Mouse (Mus musculus) adrenal gland, postnatal 14 days (tissue): ENCODE measurements around the gene Otud3. TPM values are rescaled to one million over a fixed set of nuclear protein-coding genes. Genes with fewer than 3 reads are reported as not detected.
"Not testable (repeated sequence)": the region's sequence is repeated elsewhere in the genome, so short reads cannot be mapped to it uniquely, and the experiment has no call there.

ENCODE experiments used
- DNase-seq: peaks from one replicate; pipeline ENCODE4 v3.0.0; 2021; ENCODE audit warnings: mixed read lengths
- total RNA-seq: library from RNA; stranded (reverse); gene quantifications from 2 replicates; pipeline ENCODE4 v1.2.3, GENCODE M21; 2021

Gene Otud3
- total RNA-seq, 1 experiment from 2014 or later, result 11.0 TPM

- no peak for DNase-seq
Measured at GRCm38 (mm10) chr4:138892655-138893054, 21.1 kb downstream of the Otud3 start.

- no peak for DNase-seq
Measured at GRCm38 (mm10) chr4:138889635-138890034, 24.1 kb downstream of the Otud3 start.

GRCm38 (mm10) chr4:138889165-138889564, 24.6 kb downstream of the Otud3 start:
- DNase-seq, result no peak

- peak; percentile 92 for DNase-seq
Measured at GRCm38 (mm10) chr4:138884261-138884660, 29.5 kb downstream of the Otud3 start.

GRCm38 (mm10) chr4:138882179-138882578, 31.6 kb downstream of the Otud3 start:
- no peak for DNase-seq

GRCm38 (mm10) chr4:138880811-138881584, 32.7 kb downstream of the Otud3 start:
- no peak for DNase-seq

GRCm38 (mm10) chr4:138879808-138880207, 33.9 kb downstream of the Otud3 start:
- DNase-seq, result no peak

GRCm38 (mm10) chr4:138878783-138879182, 35.0 kb downstream of the Otud3 start:
- DNase-seq, result no peak

- DNase-seq, result peak; percentile 38
Measured at GRCm38 (mm10) chr4:138877731-138878130, 36.0 kb downstream of the Otud3 start, which contains the start of gene Pla2g2e. Gene Pla2g2e, plus strand, starts transcription at chr4:138877942.

- DNase-seq, result no peak
Measured at GRCm38 (mm10) chr4:138875986-138876385, 37.8 kb downstream of the Otud3 start.

- DNase-seq, result not testable (repeated sequence)
Measured at GRCm38 (mm10) chr4:138875275-138875674, 38.5 kb downstream of the Otud3 start.

- DNase-seq, result no peak
Measured at GRCm38 (mm10) chr4:138873864-138874263, 39.9 kb downstream of the Otud3 start, which contains the start of gene Gm13030. Gene Gm13030, minus strand, starts transcription at chr4:138873964.

GRCm38 (mm10) chr4:138868666-138869065, 45.1 kb downstream of the Otud3 start:
- DNase-seq, result no peak

GRCm38 (mm10) chr4:138866413-138866812, 47.3 kb downstream of the Otud3 start:
- peak; percentile 85 for DNase-seq

GRCm38 (mm10) chr4:138865991-138866390, 47.8 kb downstream of the Otud3 start:
- no peak for DNase-seq

GRCm38 (mm10) chr4:138865092-138865491, 48.7 kb downstream of the Otud3 start:
- no peak for DNase-seq

- no peak for DNase-seq
Measured at GRCm38 (mm10) chr4:138863344-138863998, 50.3 kb downstream of the Otud3 start, which contains the start of gene Pla2g5. Gene Pla2g5, minus strand, starts transcription at chr4:138863482.

GRCm38 (mm10) chr4:138859728-138860127, 54.0 kb downstream of the Otud3 start:
- DNase-seq, result peak; percentile 87

- DNase-seq, result no peak
Measured at GRCm38 (mm10) chr4:138859245-138859644, 54.5 kb downstream of the Otud3 start.

GRCm38 (mm10) chr4:138858446-138858845, 55.3 kb downstream of the Otud3 start:
- DNase-seq, result no peak

GRCm38 (mm10) chr4:138857576-138857975, 56.2 kb downstream of the Otud3 start:
- no peak for DNase-seq

GRCm38 (mm10) chr4:138856491-138856890, 57.3 kb downstream of the Otud3 start:
- DNase-seq, result peak; percentile 85

GRCm38 (mm10) chr4:138855092-138855632, 58.6 kb downstream of the Otud3 start:
- DNase-seq, result no peak
